Mouse (Mus musculus) kidney, postnatal 0 days (tissue): ENCODE results near the gene Whrn. TPM values are rescaled to one million over a fixed set of nuclear protein-coding genes. Genes with fewer than 3 reads are reported as not detected.

Experiments
- ATAC-seq: fragments of 200-750 bp; cut with Nextera tagmentation; replicated peaks from 2 replicates; pipeline ENCODE4 v1.8.0; 2017; ENCODE audit warnings: low read depth, moderate number of reproducible peaks, moderate TSS enrichment, moderate library complexity; ENCODE audit not compliant: low FRiP score
- DNase-seq: peaks from one replicate; pipeline ENCODE4 v3.0.0-alpha.2; 2016; ENCODE audit warnings: low spot score
- H3K27ac ChIP-seq: fragments of 300-500 bp; sonication (generic); 2 replicates; pipeline ENCODE4 v1.5.1; 2014; ENCODE audit warnings: mild to moderate bottlenecking
- H3K27me3 ChIP-seq: fragments of 300-500 bp; sonication (generic); 2 replicates; pipeline ENCODE4 v1.6.1; 2014; ENCODE audit warnings: low read length, mixed read lengths; ENCODE audit not compliant: insufficient read depth
- H3K36me3 ChIP-seq: fragments of 300-500 bp; sonication (generic); 2 replicates; pipeline ENCODE4 v1.6.1; 2014; ENCODE audit warnings: low read length, mixed read lengths; ENCODE audit not compliant: insufficient read depth
- H3K4me1 ChIP-seq: fragments of 300-500 bp; sonication (generic); replicated peaks from 2 replicates; pipeline ENCODE4 v1.6.1; 2014; ENCODE audit warnings: antibody characterized with exemption, low read length, mixed read lengths; ENCODE audit not compliant: insufficient read depth
- H3K4me2 ChIP-seq: fragments of 300-500 bp; sonication (generic); 2 replicates; pipeline ENCODE4 v1.6.1; 2014; ENCODE audit warnings: mild to moderate bottlenecking, low read length, moderate library complexity, mixed read lengths
- H3K4me3 ChIP-seq: fragments of 300-500 bp; sonication (generic); replicated peaks from 2 replicates; pipeline ENCODE4 v1.5.1; 2014; ENCODE audit warnings: low read depth, low read length
- H3K9ac ChIP-seq: fragments of 300-500 bp; sonication (generic); 2 replicates; pipeline ENCODE4 v1.6.1; 2014; ENCODE audit warnings: low read depth, low read length
- H3K9me3 ChIP-seq: fragments of 300-500 bp; sonication (generic); replicated peaks from 2 replicates; pipeline ENCODE4 v1.6.1; 2016; ENCODE audit warnings: low read length, inconsistent platforms, mixed read lengths
- CTCF ChIP-seq: IDR thresholded peaks from 2 replicates; pipeline ENCODE4 v1.5.1; 2016; ENCODE audit warnings: antibody characterized with exemption, low read depth, mild to moderate bottlenecking, moderate library complexity
- WGBS: fragments of 180-500 bp; shearing (Covaris S2); extraction: QIAGEN DNeasy Blood & Tissue Kit; methylation state at CpG from one replicate; pipeline ENCODE4 v1.1.7; 2014; 5-methylcytosine and 5-hydroxymethylcytosine counted together
- polyA plus RNA-seq: library from polyadenylated mRNA; unstranded; fragments of >200 nt; fragmentation: Nextera tagmentation; extraction: Ambion mirVana; gene quantifications from 2 replicates; pipeline ENCODE4 v1.2.1, GENCODE M21; 2015

Gene Whrn
- polyA plus RNA-seq, 1 experiment from 2014 or later: 3.4 TPM

DNA sequence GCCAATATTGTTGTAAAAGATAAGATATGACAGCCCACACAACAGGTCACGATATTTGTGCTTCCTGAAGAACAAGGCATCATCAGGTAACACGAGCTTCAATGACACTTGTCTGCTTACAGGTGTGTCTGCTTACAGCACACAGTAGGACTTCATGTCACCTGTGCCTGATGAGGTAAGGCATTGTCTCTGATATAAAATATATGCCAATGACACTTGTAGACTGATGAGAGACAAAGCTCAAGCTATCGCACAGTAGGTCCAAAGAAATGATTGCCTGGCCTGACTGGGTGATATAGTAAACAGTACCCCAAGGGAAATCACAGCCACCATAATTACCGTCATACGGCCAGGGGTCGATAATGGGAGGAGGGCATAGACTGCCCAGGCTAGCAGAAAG is 18.9 kb downstream of the Whrn start:
- Histone ChIP-seq H3K4me2 (no peak overlapping the region), H3K27me3 (no peaks in the 10 kb centered on the region), H3K9me3 (no peaks in the 10 kb centered on the region), H3K4me3 (no peak overlapping the region), H3K4me1 (peaks cover 7% of the 10 kb centered on the region), H3K27ac (no peak overlapping the region), H3K36me3 (no peaks in the 10 kb centered on the region), H3K9ac (no peak overlapping the region)
- ATAC-seq (no peak), DNase-seq (no peak)
- 94% methylated on average over 6 of the region's 6 CpGs for WGBS
- no peak for TF ChIP-seq CTCF

DNA sequence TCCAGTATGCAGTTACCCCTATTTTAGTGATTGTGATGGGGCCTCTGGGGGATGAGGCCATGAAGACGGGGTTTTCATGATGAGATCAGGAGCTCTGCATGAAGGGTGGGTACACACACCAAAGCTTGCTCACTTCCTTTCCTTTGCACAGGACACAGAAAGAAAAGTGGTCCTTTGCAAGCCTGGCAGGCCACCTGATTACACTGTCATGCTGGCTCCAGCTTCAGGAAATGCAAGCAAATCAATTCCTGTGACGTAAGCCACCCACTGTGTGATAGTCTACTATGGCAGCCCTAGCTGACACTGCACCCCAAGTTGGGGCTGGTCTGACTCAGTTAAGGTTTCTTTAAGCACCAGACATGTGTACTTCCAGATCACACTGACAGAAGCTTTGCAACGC is 20.6 kb downstream of the Whrn start:
- no peak overlapping the region for H3K27ac ChIP-seq
- no peaks in the 10 kb centered on the region for H3K27me3 ChIP-seq
- H3K4me1 ChIP-seq: no peaks in the 10 kb centered on the region; the same call in 1 of the 2 replicates
- ATAC-seq: no peak
- no peaks in the 10 kb centered on the region for H3K9me3 ChIP-seq
- H3K4me3 ChIP-seq: no peak overlapping the region
- H3K36me3 ChIP-seq: no peaks in the 10 kb centered on the region
- WGBS: 43% methylated on average over 3 of the region's 3 CpGs
- no peak overlapping the region for H3K4me2 ChIP-seq
- DNase-seq: no peak
- no peak overlapping the region for H3K9ac ChIP-seq
- TF ChIP-seq CTCF: no peak

DNA sequence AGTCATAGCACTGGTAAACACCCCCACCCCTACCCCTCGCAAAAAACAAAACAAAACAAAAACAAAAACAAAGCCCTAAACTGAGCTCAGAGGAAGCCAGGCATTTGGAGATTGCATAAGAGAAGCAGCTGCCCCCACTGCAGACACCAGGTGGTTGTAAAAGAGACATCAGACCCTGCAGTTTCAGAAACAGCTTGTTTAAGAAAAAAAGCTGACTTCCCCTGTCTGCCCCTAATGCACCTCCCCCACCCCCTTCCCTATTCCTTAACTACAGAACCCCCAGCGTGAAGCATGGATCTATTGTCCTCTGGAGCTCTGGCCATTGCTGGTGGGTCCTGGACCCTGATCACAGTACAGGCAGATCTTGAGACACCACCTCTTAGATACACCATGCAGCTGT is 21.4 kb downstream of the Whrn start:
- Histone ChIP-seq H3K9me3 (no peaks in the 10 kb centered on the region), H3K27me3 (no peaks in the 10 kb centered on the region), H3K4me3 (no peak overlapping the region), H3K4me2 (no peak overlapping the region), H3K9ac (no peak overlapping the region), H3K4me1 (no peaks in the 10 kb centered on the region), H3K27ac (no peak overlapping the region), H3K36me3 (no peaks in the 10 kb centered on the region)
- ATAC-seq (no peak), DNase-seq (no peak)
- no peak for TF ChIP-seq CTCF
- WGBS: 32% methylated on average over 2 of the region's 2 CpGs

DNA sequence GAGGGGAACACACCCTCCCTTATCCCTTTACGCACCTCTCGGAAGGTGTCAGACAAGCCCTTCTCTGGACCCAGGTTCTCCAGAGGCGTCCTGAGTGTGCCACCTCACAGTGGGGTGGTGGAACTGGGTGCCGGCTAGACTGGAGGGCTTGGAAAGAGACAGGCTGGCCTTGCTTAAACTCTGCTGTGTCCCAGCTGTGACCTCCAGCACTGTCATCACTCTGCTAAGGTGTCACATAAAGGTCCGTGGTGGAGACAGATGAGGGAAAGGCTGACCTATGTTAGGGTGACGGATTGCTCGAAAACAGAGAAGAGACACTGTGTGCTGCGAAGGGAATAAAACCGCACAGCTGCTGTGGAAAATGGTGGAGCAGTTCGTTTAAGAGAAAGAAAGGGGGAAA is 28.5 kb downstream of the Whrn start:
- Histone ChIP-seq H3K27me3 (no peaks in the 10 kb centered on the region), H3K4me3 (no peak overlapping the region), H3K36me3 (no peaks in the 10 kb centered on the region), H3K4me2 (no peak overlapping the region), H3K27ac (no peak overlapping the region), H3K9me3 (no peaks in the 10 kb centered on the region), H3K4me1 (no peaks in the 10 kb centered on the region), H3K9ac (no peak overlapping the region)
- ATAC-seq (no peak; the same call in 1 of the 2 replicates), DNase-seq (no peak)
- 43% methylated on average over 10 of the region's 10 CpGs for WGBS
- TF ChIP-seq CTCF: no peak

DNA sequence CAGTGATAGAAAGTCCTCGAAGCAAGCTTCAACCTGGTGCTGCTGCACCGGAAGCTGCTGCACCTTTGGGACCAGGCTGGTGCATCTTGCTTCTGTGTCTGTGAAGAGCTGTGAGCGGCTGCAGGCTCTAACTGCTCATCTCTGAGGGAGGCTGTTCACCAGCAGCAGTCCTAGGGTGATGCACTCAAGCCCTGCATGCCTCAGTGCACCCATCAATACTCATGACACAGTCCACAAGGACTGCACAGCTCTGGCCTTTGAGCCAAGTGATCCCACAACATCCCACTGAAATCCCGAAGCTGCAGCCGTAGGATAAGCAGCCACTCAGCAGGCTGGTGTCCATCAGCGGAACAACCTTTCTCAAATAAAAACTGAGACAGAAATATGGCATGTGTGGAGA is 29.6 kb downstream of the Whrn start:
- Histone ChIP-seq H3K4me1 (no peaks in the 10 kb centered on the region), H3K9me3 (no peaks in the 10 kb centered on the region), H3K4me2 (no peak overlapping the region), H3K4me3 (no peak overlapping the region), H3K27me3 (no peaks in the 10 kb centered on the region), H3K27ac (no peak overlapping the region), H3K36me3 (no peaks in the 10 kb centered on the region), H3K9ac (no peak overlapping the region)
- no peak for TF ChIP-seq CTCF
- ATAC-seq (no peak), DNase-seq (no peak)
- WGBS: 60% methylated on average over 6 of the region's 6 CpGs

DNA sequence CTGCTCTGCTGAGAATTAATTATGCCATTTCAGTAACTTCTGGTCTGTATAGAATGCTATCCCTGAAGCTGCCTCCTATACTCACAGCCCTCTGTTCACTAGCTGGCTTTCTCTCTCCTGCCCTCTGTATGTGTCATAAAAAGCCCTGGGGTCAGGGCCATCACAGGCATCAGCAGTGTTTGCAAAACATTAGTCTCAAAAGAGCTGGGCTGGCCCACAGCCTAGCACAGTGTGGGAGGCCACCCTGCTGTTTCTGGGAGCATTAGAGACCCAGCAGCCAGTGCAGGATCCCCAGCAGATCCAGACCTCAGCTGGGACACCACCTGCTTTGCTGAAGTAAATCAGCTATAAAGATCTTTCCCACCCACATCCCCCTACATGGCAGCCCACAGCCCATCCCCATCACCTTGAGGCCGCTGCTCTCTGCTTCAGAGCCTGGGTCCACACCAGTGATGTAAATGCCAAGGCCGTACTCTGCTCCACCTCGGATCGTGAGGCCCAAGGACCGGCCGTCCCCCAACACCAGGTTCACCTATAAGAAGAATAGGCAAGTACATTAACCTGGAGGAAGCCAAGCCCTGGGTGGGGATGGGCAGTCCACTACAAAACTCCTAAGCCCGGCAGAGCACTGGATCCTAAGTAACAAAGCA is 34.8 kb downstream of the Whrn start:
- 73% methylated on average over 7 of the region's 7 CpGs for WGBS
- DNase-seq: no peak
- TF ChIP-seq CTCF: no peak
- Histone ChIP-seq H3K9ac (no peak overlapping the region), H3K9me3 (no peaks in the 10 kb centered on the region), H3K4me3 (no peak overlapping the region), H3K4me1 (no peaks in the 10 kb centered on the region), H3K27me3 (no peaks in the 10 kb centered on the region), H3K27ac (no peak overlapping the region), H3K4me2 (no peak overlapping the region), H3K36me3 (no peaks in the 10 kb centered on the region)
- ATAC-seq: no peak
